Mouse (Mus musculus): ENCODE measurements around the gene Hoxd11.

DNA sequence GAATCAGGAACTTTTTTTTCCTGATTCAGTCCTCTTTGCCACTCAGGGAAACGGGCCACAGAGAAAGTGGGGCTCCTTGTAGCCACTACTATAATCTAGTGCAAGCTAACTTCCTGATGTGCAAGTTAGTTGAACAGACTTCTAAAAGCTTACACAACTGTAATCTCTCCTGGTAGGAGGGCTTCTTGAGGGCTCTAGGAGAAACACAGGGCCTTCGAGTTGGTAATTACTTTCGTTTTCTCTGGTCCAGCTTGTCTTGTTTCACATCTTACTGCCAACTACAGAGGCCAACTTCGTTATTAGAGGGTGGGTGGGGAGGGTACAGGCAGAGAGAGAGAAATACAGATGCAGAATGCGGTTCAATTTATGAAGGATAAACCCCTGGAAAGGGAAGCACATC is 7.5 kb upstream of the Hoxd11 start:
- TF ChIP-seq CTCF (conservative IDR thresholded peaks at IDR 0.05; ENCODE audit: insufficient read depth, insufficient read length, low read depth, low read length): no peak
- TF ChIP-seq POLR2A (IDR thresholded peaks at IDR 0.05; ENCODE audit: low read depth, low read length): no peak
